Mouse (Mus musculus) heart, postnatal 10 days (tissue): Measurements from ENCODE around the gene Rnft2. TPM values are rescaled to one million over a fixed set of nuclear protein-coding genes. Genes with fewer than 3 reads are reported as not detected.

Experiments
- DNase-seq, 2 experiments: peaks; one replicate each; pipeline ENCODE4 v3.0.0; 2021
- intact Hi-C: fragments of 180-260 bp; cut with DNase I; formaldehyde crosslinking; loops from one replicate; pipeline ENCODE4 v1.15.1; 2025
- total RNA-seq, 2 experiments: library from RNA; stranded (reverse); gene quantifications; 2 replicates each; pipeline ENCODE4 v1.2.3; 2021

Rnft2 gene
- total RNA-seq = 1 to 10 TPM; 1.6 to 2.5 TPM

- intact Hi-C loops = loop anchor here (5.0 kb wide), 1 partner anchor 73 kb away; no protein-coding TSS in a partner anchor
- DNase-seq = peak; percentile 100
Observed at GRCm38 (mm10) chr5:118244606-118245443, at the start of gene Rnft2, which contains the start of gene 2410131K14Rik. TSS of gene Rnft2 (minus strand) at chr5:118245116. TSS of gene 2410131K14Rik (plus strand) at chr5:118245227.

GRCm38 (mm10) chr5:118294086-118294864 lies 49.4 kb upstream of the Rnft2 start:
- peak; percentile 92 for DNase-seq
- intact Hi-C loops = no loop called here

GRCm38 (mm10) chr5:118292476-118292875 lies 47.6 kb upstream of the Rnft2 start:
- intact Hi-C loops = no loop called here
- DNase-seq = no peak

- DNase-seq = no peak
- intact Hi-C loops = no loop called here
Observed at GRCm38 (mm10) chr5:118291453-118291852, 46.5 kb upstream of the Rnft2 start.

GRCm38 (mm10) chr5:118277741-118278495 lies 33.0 kb upstream of the Rnft2 start:
- intact Hi-C loops = no loop called here

GRCm38 (mm10) chr5:118276711-118277110 lies 31.8 kb upstream of the Rnft2 start:
- intact Hi-C loops = no loop called here
- no peak for DNase-seq

More at GRCm38 (mm10) chr5:118277741-118278495, 33.0 kb upstream of the Rnft2 start:
- no peak for DNase-seq

- DNase-seq = no peak
- intact Hi-C loops = no loop called here
Observed at GRCm38 (mm10) chr5:118276281-118276680, 31.4 kb upstream of the Rnft2 start.

- intact Hi-C loops = no loop called here
- DNase-seq = peak; percentile 38 to 44
Observed at GRCm38 (mm10) chr5:118274546-118274945, 29.6 kb upstream of the Rnft2 start.

GRCm38 (mm10) chr5:118273446-118273845 lies 28.5 kb upstream of the Rnft2 start:
- no peak for DNase-seq
- intact Hi-C loops = no loop called here

GRCm38 (mm10) chr5:118271449-118272110 lies 26.7 kb upstream of the Rnft2 start:
- intact Hi-C loops = no loop called here
- no peak for DNase-seq

- DNase-seq = peak; percentile 91 to 95
- intact Hi-C loops = loop anchor here (1.0 to 5.0 kb wide), 4 partner anchors 58 to 487 kb away; no protein-coding TSS in a partner anchor
Observed at GRCm38 (mm10) chr5:118268987-118269386, 24.1 kb upstream of the Rnft2 start.

GRCm38 (mm10) chr5:118266309-118266708 lies 21.4 kb upstream of the Rnft2 start:
- no peak for DNase-seq
- intact Hi-C loops = loop anchor here (5.0 kb wide), 1 partner anchor 391 kb away; no protein-coding TSS in a partner anchor

GRCm38 (mm10) chr5:118265366-118265765 lies 20.4 kb upstream of the Rnft2 start:
- no peak for DNase-seq
- intact Hi-C loops = loop anchor here (5.0 kb wide), 1 partner anchor 392 kb away; no protein-coding TSS in a partner anchor

- intact Hi-C loops = no loop called here
- DNase-seq = no peak
Observed at GRCm38 (mm10) chr5:118264279-118264678, 19.4 kb upstream of the Rnft2 start.

GRCm38 (mm10) chr5:118262418-118262817 lies 17.5 kb upstream of the Rnft2 start:
- intact Hi-C loops = no loop called here
- DNase-seq = no peak

GRCm38 (mm10) chr5:118261181-118261580 lies 16.3 kb upstream of the Rnft2 start:
- intact Hi-C loops = no loop called here
- DNase-seq = no peak

GRCm38 (mm10) chr5:118260642-118261041 lies 15.7 kb upstream of the Rnft2 start:
- intact Hi-C loops = no loop called here
- no peak for DNase-seq

GRCm38 (mm10) chr5:118260055-118260454 lies 15.1 kb upstream of the Rnft2 start:
- no peak for DNase-seq
- intact Hi-C loops = no loop called here

- no peak for DNase-seq
- intact Hi-C loops = no loop called here
Observed at GRCm38 (mm10) chr5:118259636-118260035, 14.7 kb upstream of the Rnft2 start.

- peak; percentile 34 to 51 for DNase-seq
- intact Hi-C loops = no loop called here
Observed at GRCm38 (mm10) chr5:118259152-118259551, 14.2 kb upstream of the Rnft2 start.
